Comparison of ENCODE assay signal across 28 mouse cellular contexts in genomic region chr14:49074361-49074760, GRCm38 (mm10). TPM values are rescaled to one million over a fixed set of nuclear protein-coding genes. Genes with fewer than 3 reads are reported as not detected.
A peak's percentile ranks its signal among the peaks of the same experiment; 100 is the strongest.
DNase-seq lines count a peak whose midpoint lies in the region; ATAC-seq and TF ChIP-seq lines count a peak whose summit lies in the region.
"Had no signal": no experiment of that assay in that cellular context is flagged by ENCODE, and none has a peak within 500 bp of the region (broad histone marks: within the 10 kb centered on the region; RNA-seq: fewer than 3 reads in every experiment).

No protein-coding gene starts in this region.

- peak; percentile 39 for DNase-seq in heart, adult 11 months
- DNase-seq in heart, postnatal 4 days: no peak
- DNase-seq in NIH3T3 (ENCODE audit: low read depth): peak; percentile 14
- no peak for DNase-seq in layer of hippocampus, postnatal 36 days
- DNase-seq: adrenal gland, adult 2 months; adrenal gland, postnatal 14 days; B cell, adult 2 months; cerebellum, adult 11 months; cerebellum, adult 2 months; cerebellum, adult 9-11 months; cerebellum, postnatal 25 days; embryo, embryonic 11 days; gastrocnemius, postnatal 25 days; heart, adult 2 months; kidney, adult 18-20 months had no signal

- no peak for TF ChIP-seq CTCF in embryonic fibroblast, embryonic 13.5 days (IDR thresholded peaks at IDR 0.05; ENCODE audit: borderline replicate concordance, insufficient read depth, low read length)
- TF ChIP-seq CTCF in intestine, postnatal 0 days (IDR thresholded peaks at IDR 0.05; ENCODE audit: low read depth): no peak

- 63% methylated on average over 2 of the region's 2 CpGs for WGBS in intestine, postnatal 0 days

- H3K9me3 ChIP-seq in intestine, postnatal 0 days (ENCODE audit: control insufficient read depth): no peaks in the 10 kb centered on the region
- H3K9me3 ChIP-seq: embryonic facial prominence, embryonic 10.5 days; embryonic facial prominence, embryonic 13.5 days; forebrain, embryonic 10.5 days; forebrain, embryonic 13.5 days; G1E; hindbrain, embryonic 10.5 days; hindbrain, embryonic 13.5 days; intestine, embryonic 15.5 days had no signal

- peaks cover 18% of the 10 kb centered on the region for H3K36me3 ChIP-seq in intestine, postnatal 0 days (ENCODE audit: control insufficient read depth, insufficient read depth)
- H3K36me3 ChIP-seq: intestine, embryonic 15.5 days had no signal

- H3K27ac ChIP-seq in embryonic fibroblast, embryonic 13.5 days (ENCODE audit: insufficient read depth, low read length): peak overlapping the region; percentile 99
- H3K27ac ChIP-seq in intestine, postnatal 0 days (ENCODE audit: low read depth, low read length): no peak overlapping the region
- H3K27ac ChIP-seq: embryonic facial prominence, embryonic 10.5 days; embryonic facial prominence, embryonic 13.5 days; forebrain, embryonic 10.5 days; forebrain, embryonic 13.5 days; heart, adult 2 months; hindbrain, embryonic 10.5 days; hindbrain, embryonic 13.5 days; intestine, embryonic 15.5 days had no signal

- no peak overlapping the region for H3K9ac ChIP-seq in intestine, postnatal 0 days (ENCODE audit: low read depth, low read length)
- H3K9ac ChIP-seq: embryonic facial prominence, embryonic 13.5 days; forebrain, embryonic 13.5 days; hindbrain, embryonic 13.5 days; intestine, embryonic 15.5 days had no signal

- H3K4me3 ChIP-seq in embryonic fibroblast, embryonic 13.5 days (ENCODE audit: insufficient read depth, low read length): no peak overlapping the region
- H3K4me3 ChIP-seq in intestine, postnatal 0 days (ENCODE audit: low read depth, low read length): no peak overlapping the region
- H3K4me3 ChIP-seq: embryonic facial prominence, embryonic 10.5 days; embryonic facial prominence, embryonic 13.5 days; forebrain, embryonic 10.5 days; forebrain, embryonic 13.5 days; heart, adult 2 months; hindbrain, embryonic 10.5 days; hindbrain, embryonic 13.5 days; intestine, embryonic 15.5 days had no signal

- no peak for ATAC-seq in intestine, postnatal 0 days
- ATAC-seq: forebrain, embryonic 13.5 days; hindbrain, embryonic 16.5 days; intestine, embryonic 15.5 days had no signal

- no peaks in the 10 kb centered on the region for H3K27me3 ChIP-seq in intestine, postnatal 0 days (replicated peaks; ENCODE audit: control insufficient read depth, insufficient read depth, low read length)
- H3K27me3 ChIP-seq: CH12.LX; embryonic facial prominence, embryonic 13.5 days; forebrain, embryonic 13.5 days; hindbrain, embryonic 13.5 days; intestine, embryonic 15.5 days had no signal

- H3K4me1 ChIP-seq in embryonic fibroblast, embryonic 13.5 days (ENCODE audit: control insufficient read depth, insufficient read depth, low read length): peaks cover 7% of the 10 kb centered on the region; the same call in 1 of the 2 replicates
- H3K4me1 ChIP-seq in intestine, postnatal 0 days (replicated peaks; ENCODE audit: control insufficient read depth, insufficient read depth, low read length): no peaks in the 10 kb centered on the region; the same call in 1 of the 2 replicates
- H3K4me1 ChIP-seq: embryonic facial prominence, embryonic 10.5 days; embryonic facial prominence, embryonic 13.5 days; hindbrain, embryonic 10.5 days; intestine, embryonic 15.5 days had no signal

- H3K4me2 ChIP-seq in intestine, postnatal 0 days (replicated peaks; ENCODE audit: low read depth): no peak overlapping the region
- H3K4me2 ChIP-seq: embryonic facial prominence, embryonic 13.5 days; forebrain, embryonic 13.5 days; heart, embryonic 11.5 days; hindbrain, embryonic 13.5 days; intestine, embryonic 15.5 days had no signal

- no peak for TF ChIP-seq POLR2A in embryonic fibroblast, embryonic 13.5 days (IDR thresholded peaks at IDR 0.05; ENCODE audit: low read depth, low read length)

RNA-seq across cellular contexts. Expression of gene Exoc5, which starts 7.9 kb away (rescaled TPM):
- total RNA-seq in heart, postnatal 4 days (2021): 10 to 100 TPM; 38.2 to 38.9 TPM
- polyA plus RNA-seq in embryonic fibroblast, embryonic 13.5 days (2011; ENCODE audit: insufficient read length, low read depth, missing spikeins): 99.4 and 103 TPM in 2 replicates
- 10 to 100 TPM; 57.3 to 57.4 TPM for total RNA-seq in layer of hippocampus, postnatal 36 days (2021)
- 24.7 and 26.7 TPM in 2 replicates for polyA plus RNA-seq in intestine, postnatal 0 days (2015; fragmentation: Nextera tagmentation; extraction: Ambion mirVana)

RNA-seq across cellular contexts. Expression of gene Ap5m1, which starts 8.5 kb away (rescaled TPM):
- 10 to 100 TPM; 15.5 to 15.9 TPM for total RNA-seq in heart, postnatal 4 days (2021)
- 17.2 and 18.6 TPM in 2 replicates for polyA plus RNA-seq in embryonic fibroblast, embryonic 13.5 days (2011; ENCODE audit: insufficient read length, low read depth, missing spikeins)
- total RNA-seq in layer of hippocampus, postnatal 36 days (2021): 10 to 100 TPM; 22.7 to 23.0 TPM
- 14.7 and 15.8 TPM in 2 replicates for polyA plus RNA-seq in intestine, postnatal 0 days (2015; fragmentation: Nextera tagmentation; extraction: Ambion mirVana)

Comparison
In these comparisons a context has a peak if more than half of its experiments do, and no peak if none do; other contexts are left out.
1. DNase-seq: peak in heart, adult 11 months (single experiment) and NIH3T3 (single experiment); none in heart, postnatal 4 days (single experiment) and layer of hippocampus, postnatal 36 days (0 of 2).